Mouse (Mus musculus): ENCODE measurements around the gene Adi1.

GRCm38 (mm10) chr12:28667287-28667686 is 7.7 kb upstream of the Adi1 start:
- TF ChIP-seq CTCF (IDR thresholded peaks at IDR 0.05; ENCODE audit: borderline replicate concordance, extremely low read depth, insufficient read depth, insufficient read length) (no peak), POLR2A (IDR thresholded peaks at IDR 0.05; ENCODE audit: borderline replicate concordance, extremely low read depth, insufficient read depth, insufficient read length, poor library complexity, severe bottlenecking) (no peak)
